In the genomic region with DNA sequence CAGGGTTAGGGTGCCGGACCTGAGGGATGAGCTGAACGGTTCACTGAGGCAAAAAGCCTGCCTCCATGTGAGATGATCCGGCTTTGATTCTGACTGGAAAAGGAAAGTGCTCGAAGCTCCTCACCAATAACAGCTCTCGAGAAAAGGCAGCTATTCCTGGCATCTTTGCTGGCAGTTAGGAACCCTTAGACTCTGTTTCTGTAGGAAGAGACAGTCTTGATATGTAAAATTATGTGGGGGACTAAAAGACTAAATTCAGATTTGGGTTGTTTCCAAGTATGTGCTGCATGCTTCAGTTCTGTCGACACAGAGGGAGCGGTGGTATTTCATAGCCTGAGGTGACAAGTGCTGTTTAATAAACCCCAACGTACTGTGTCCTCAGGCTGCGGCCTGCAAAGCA, we compare ENCODE assay signal across 29 mouse cellular contexts. TPM values are rescaled to one million over a fixed set of nuclear protein-coding genes. Genes with fewer than 3 reads are reported as not detected.
A peak's percentile ranks its signal among the peaks of the same experiment; 100 is the strongest.
DNase-seq lines count a peak whose midpoint lies in the region; ATAC-seq and TF ChIP-seq lines count a peak whose summit lies in the region.
"Had no signal": no experiment of that assay in that cellular context is flagged by ENCODE, and none has a peak within 500 bp of the region (broad histone marks: within the 10 kb centered on the region; RNA-seq: fewer than 3 reads in every experiment).

No protein-coding gene starts in this region.

- TF ChIP-seq CTCF in kidney, adult 2 months (conservative IDR thresholded peaks at IDR 0.05; ENCODE audit: insufficient read depth, insufficient read length, low read depth, low read length): no peak
- TF ChIP-seq CTCF in olfactory bulb, adult 2 months (IDR thresholded peaks at IDR 0.05; ENCODE audit: insufficient read depth, low read depth, low read length): no peak

- ATAC-seq in heart, embryonic 13.5 days (ENCODE audit: extremely low read depth, insufficient number of reproducible peaks, low FRiP score, low TSS enrichment): no peak
- ATAC-seq in heart, embryonic 11.5 days (replicated peaks; ENCODE audit: insufficient number of reproducible peaks, low FRiP score, low TSS enrichment): no peak
- ATAC-seq: CD4-positive, CD25-positive, alpha-beta regulatory T cell, adult 4 months; forebrain, embryonic 13.5 days; inflammation-experienced regulatory T-cells, adult 6 months had no signal

- H3K4me3 ChIP-seq in heart, embryonic 13.5 days: no peak overlapping the region
- no peak overlapping the region for H3K4me3 ChIP-seq in heart, embryonic 11.5 days (ENCODE audit: low read depth, low read length)
- H3K4me3 ChIP-seq in kidney, adult 2 months (ENCODE audit: insufficient read depth, low read depth, low read length): no peak overlapping the region
- H3K4me3 ChIP-seq in olfactory bulb, adult 2 months (ENCODE audit: insufficient read depth, low read depth, low read length): no peak overlapping the region
- H3K4me3 ChIP-seq: forebrain, embryonic 13.5 days; heart, embryonic 10.5 days; hindbrain, embryonic 10.5 days; hindbrain, embryonic 15.5 days; kidney, embryonic 15.5 days; limb, embryonic 12.5 days; liver, embryonic 15.5 days; myocyte; neural tube, embryonic 12.5 days had no signal

- 66% methylated on average over 9 of the region's 9 CpGs for WGBS in heart, embryonic 13.5 days
- WGBS in heart, embryonic 11.5 days (ENCODE audit: insufficient replicate concordance): 81% methylated on average over 9 of the region's 9 CpGs
- 62% methylated on average over 9 of the region's 9 CpGs for WGBS in kidney, adult 2 months
- whole genome bisulfite sequencing in olfactory bulb, adult 2 months: 44% methylated on average over 9 of the region's 9 CpGs

- H3K27me3 ChIP-seq in heart, embryonic 13.5 days (replicated peaks): no peaks in the 10 kb centered on the region
- H3K27me3 ChIP-seq in heart, embryonic 11.5 days (ENCODE audit: control insufficient read depth, insufficient read depth, low read length): no peaks in the 10 kb centered on the region
- no peaks in the 10 kb centered on the region for H3K27me3 ChIP-seq in kidney, adult 2 months (replicated peaks; ENCODE audit: control insufficient read depth, insufficient read depth, low read length)
- H3K27me3 ChIP-seq: forebrain, embryonic 13.5 days; hindbrain, embryonic 15.5 days; kidney, embryonic 15.5 days; limb, embryonic 12.5 days; liver, embryonic 15.5 days; neural tube, embryonic 12.5 days had no signal

- no peaks in the 10 kb centered on the region for H3K4me1 ChIP-seq in heart, embryonic 13.5 days
- no peaks in the 10 kb centered on the region for H3K4me1 ChIP-seq in heart, embryonic 11.5 days (ENCODE audit: control insufficient read depth, insufficient read depth, low read length)
- no peaks in the 10 kb centered on the region; the same call in 1 of the 2 replicates for H3K4me1 ChIP-seq in kidney, adult 2 months (ENCODE audit: control insufficient read depth, insufficient read depth, low read length)
- peaks cover 3% of the 10 kb centered on the region; the same call in 1 of the 2 replicates for H3K4me1 ChIP-seq in olfactory bulb, adult 2 months (ENCODE audit: control insufficient read depth, insufficient read depth, low read length)
- H3K4me1 ChIP-seq: forebrain, embryonic 13.5 days; heart, embryonic 10.5 days; hindbrain, embryonic 10.5 days; hindbrain, embryonic 15.5 days; limb, embryonic 12.5 days; liver, embryonic 15.5 days; neural tube, embryonic 12.5 days had no signal

- intact Hi-C loops in left cerebral cortex, postnatal 25 days (cut with DNase I): no loop called here
- intact Hi-C loops in left cerebral cortex, postnatal 36 days (cut with DNase I): no loop called here

- no peaks in the 10 kb centered on the region for H3K9me3 ChIP-seq in heart, embryonic 13.5 days
- no peaks in the 10 kb centered on the region for H3K9me3 ChIP-seq in heart, embryonic 11.5 days (replicated peaks; ENCODE audit: control insufficient read depth, low read length)
- H3K9me3 ChIP-seq: forebrain, embryonic 13.5 days; heart, embryonic 10.5 days; hindbrain, embryonic 10.5 days; hindbrain, embryonic 15.5 days; kidney, embryonic 15.5 days; limb, embryonic 12.5 days; liver, embryonic 15.5 days; neural tube, embryonic 12.5 days had no signal

- no peak overlapping the region for H3K9ac ChIP-seq in heart, embryonic 13.5 days
- H3K9ac ChIP-seq in heart, embryonic 11.5 days (ENCODE audit: low read depth, low read length): no peak overlapping the region
- H3K9ac ChIP-seq: forebrain, embryonic 13.5 days; hindbrain, embryonic 15.5 days; kidney, embryonic 15.5 days; limb, embryonic 12.5 days; liver, embryonic 15.5 days; lung, embryonic 14.5 days; neural tube, embryonic 12.5 days had no signal

- H3K27ac ChIP-seq in heart, embryonic 13.5 days (replicated peaks): peak overlapping the region; percentile 41
- no peak overlapping the region for H3K27ac ChIP-seq in heart, embryonic 11.5 days (ENCODE audit: low read depth, low read length)
- H3K27ac ChIP-seq in kidney, adult 2 months (ENCODE audit: insufficient read depth, low read depth, low read length): peak overlapping the region; percentile 62
- H3K27ac ChIP-seq in olfactory bulb, adult 2 months (ENCODE audit: insufficient read depth, low read depth, low read length): peak overlapping the region; percentile 31; the same call in 1 of the 2 replicates
- H3K27ac ChIP-seq: forebrain, embryonic 13.5 days; heart, embryonic 10.5 days; hindbrain, embryonic 10.5 days; hindbrain, embryonic 15.5 days; kidney, embryonic 15.5 days; limb, embryonic 12.5 days; liver, embryonic 15.5 days; neural tube, embryonic 12.5 days had no signal

- no peak overlapping the region for H3K4me2 ChIP-seq in heart, embryonic 13.5 days
- H3K4me2 ChIP-seq in heart, embryonic 11.5 days: no peak overlapping the region
- H3K4me2 ChIP-seq: forebrain, embryonic 13.5 days; hindbrain, embryonic 15.5 days; kidney, embryonic 15.5 days; limb, embryonic 12.5 days; liver, embryonic 15.5 days; lung, embryonic 14.5 days; midbrain, embryonic 11.5 days; neural tube, embryonic 12.5 days had no signal

- H3K36me3 ChIP-seq in heart, embryonic 13.5 days: peaks cover 60% of the 10 kb centered on the region
- 0 out of 2 replicates have a peak, but pooled peaks cover 2% of the 10 kb centered on the region for H3K36me3 ChIP-seq in heart, embryonic 11.5 days (ENCODE audit: control insufficient read depth, insufficient read depth, low read length)
- peaks cover 1% of the 10 kb centered on the region; the same call in 1 of the 2 replicates for H3K36me3 ChIP-seq in kidney, adult 2 months (ENCODE audit: control insufficient read depth, insufficient read depth, low read length)
- H3K36me3 ChIP-seq: liver, embryonic 15.5 days had no signal

- peak; percentile 24 for DNase-seq in kidney, adult 2 months
- DNase-seq in kidney, postnatal 25 days: no peak
- DNase-seq in left cerebral cortex, postnatal 25 days (ENCODE audit: low spot score in 2 of 2): peak; percentile 24 to 58
- DNase-seq in left cerebral cortex, postnatal 36 days (ENCODE audit: low spot score in 2 of 2): no peak
- DNase-seq in lung, postnatal 36 days: no peak
- DNase-seq: adrenal gland, postnatal 25 days; cerebellum, adult 18-20 months; cerebellum, postnatal 14 days; gastrocnemius, postnatal 14 days; kidney, adult 11 months; layer of hippocampus, postnatal 36 days; lung, embryonic 14.5 days; lung, postnatal 14 days; right cerebral cortex, postnatal 14 days had no signal

- TF ChIP-seq POLR2A in kidney, adult 2 months (IDR thresholded peaks at IDR 0.05; ENCODE audit: low read depth, low read length): no peak
- TF ChIP-seq POLR2A in olfactory bulb, adult 2 months (IDR thresholded peaks at IDR 0.05; ENCODE audit: insufficient read depth, low read depth, low read length): no peak

RNA-seq across cellular contexts. Expression of a gene that starts 52.1 kb away (rescaled TPM):
- polyA plus RNA-seq in heart, embryonic 13.5 days (2015; fragmentation: Nextera tagmentation; extraction: Ambion mirVana): 15.2 and 15.7 TPM in 2 replicates
- 22.2 and 22.6 TPM in 2 replicates for polyA plus RNA-seq in heart, embryonic 11.5 days (2014; fragmentation: Nextera tagmentation; extraction: Ambion mirVana)
- 12.3 and 14.2 TPM in 2 replicates for polyA plus RNA-seq in kidney, adult 2 months (2012; rRNA removed)
- 100 to 1,000 TPM; 118 to 122 TPM for total RNA-seq in left cerebral cortex, postnatal 25 days (2021)
- 100 to 1,000 TPM; 120 to 135 TPM for total RNA-seq in left cerebral cortex, postnatal 36 days (2021)
- not detected in 2 replicates for polyA plus RNA-seq in olfactory bulb, adult 2 months (2012; ENCODE audit: insufficient read depth, insufficient read length, low replicate concordance, missing spikeins)

Comparison
In these comparisons a context has a peak if more than half of its experiments do, and no peak if none do; other contexts are left out.
1. DNase-seq: peak in kidney, adult 2 months (single experiment) and left cerebral cortex, postnatal 25 days (2 of 2); none in kidney, postnatal 25 days (0 of 2), left cerebral cortex, postnatal 36 days (0 of 2) and lung, postnatal 36 days (single experiment).